Mouse (Mus musculus) adrenal gland, adult (tissue): ENCODE data around the gene Ets1.

Experiments used
- DNase-seq, 2 experiments: peaks; one replicate each; pipeline ENCODE4 v3.0.0; 2022 to 2023; ENCODE audit warnings: low spot score in 1 of 2; ENCODE audit not compliant: inconsistent age in 2 of 2

The Ets1 gene

GRCm38 (mm10) chr9:32661071-32661470 is 25.1 kb downstream of the Ets1 start:
- DNase-seq = no peak

- no peak for DNase-seq
Measured at GRCm38 (mm10) chr9:32661561-32661960, 25.5 kb downstream of the Ets1 start.

GRCm38 (mm10) chr9:32666611-32667517 is 30.8 kb downstream of the Ets1 start:
- DNase-seq = peak in 1 of 2 experiments; percentile 47

DNA sequence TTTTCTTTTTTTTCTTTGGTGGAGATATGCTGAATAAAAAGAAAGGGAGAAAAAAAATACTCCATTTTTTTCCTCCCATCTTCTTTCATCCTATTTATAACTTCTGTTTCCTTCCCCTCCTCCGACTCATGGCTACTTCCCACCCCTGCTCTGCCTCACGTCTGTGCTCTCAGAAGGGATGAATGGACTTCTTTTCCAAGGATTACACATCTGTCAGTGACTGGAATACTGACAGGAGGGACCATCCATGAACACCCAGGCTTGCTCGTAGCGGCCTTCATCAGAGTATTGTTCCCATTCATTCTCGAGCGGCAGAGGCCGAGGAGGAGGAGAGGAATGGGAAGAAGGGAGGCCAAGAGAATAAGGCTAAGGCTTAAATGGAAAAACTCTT is 31.5 kb downstream of the Ets1 start:
- no peak for DNase-seq

DNA sequence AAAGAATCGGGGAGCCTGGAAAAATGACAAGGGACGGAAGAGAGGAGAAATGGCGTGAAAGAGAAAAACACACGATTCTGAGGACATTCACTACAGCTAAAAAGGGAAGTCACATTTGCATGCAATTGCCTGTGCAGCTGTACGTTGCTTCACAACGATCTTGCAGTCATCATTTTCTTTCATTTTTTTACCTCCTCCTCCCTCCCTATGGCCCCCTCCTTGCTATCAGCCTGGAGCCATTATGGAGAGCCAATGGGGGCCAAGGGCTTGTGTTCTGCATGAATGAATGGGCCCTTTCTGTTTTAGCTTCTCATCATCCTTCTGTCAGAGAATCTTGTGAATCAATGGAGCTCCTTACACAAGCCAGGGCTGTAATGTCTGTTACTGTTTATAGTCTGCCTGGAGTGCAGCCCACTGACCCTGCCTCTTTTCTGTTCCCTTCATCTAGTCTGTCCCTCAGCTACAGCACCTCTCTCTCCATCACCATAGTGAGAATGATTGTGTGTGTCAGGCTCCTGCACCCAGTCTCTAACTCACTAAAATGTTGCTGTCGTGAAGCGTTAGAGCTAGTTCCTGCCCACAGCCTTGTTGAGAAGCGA is 32.2 kb downstream of the Ets1 start:
- no peak for DNase-seq

- DNase-seq = no peak
Measured at GRCm38 (mm10) chr9:32669397-32669796, 33.4 kb downstream of the Ets1 start.

- DNase-seq = peak; percentile 75 to 80
Measured at GRCm38 (mm10) chr9:32671970-32672859, 36.2 kb downstream of the Ets1 start.

DNA sequence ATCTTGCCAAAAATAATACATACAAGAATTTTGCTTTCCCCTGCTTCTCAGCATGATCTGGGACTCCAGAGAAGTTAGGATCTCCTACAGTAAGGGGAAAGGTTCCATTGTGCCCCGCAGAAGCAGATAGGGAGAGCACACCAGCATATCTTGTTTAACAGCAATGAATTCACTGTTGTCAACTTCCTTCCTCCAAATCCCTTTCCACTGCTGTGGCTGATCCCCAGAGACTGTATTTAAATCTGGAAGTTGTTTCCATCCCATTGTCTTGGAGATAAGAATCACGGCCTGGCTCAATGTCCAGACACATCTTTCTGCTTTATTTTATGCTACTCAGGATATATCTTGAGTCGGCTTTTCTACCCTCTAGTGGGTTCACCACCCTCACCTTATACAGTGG is 37.9 kb downstream of the Ets1 start:
- DNase-seq = peak in 1 of 2 experiments; percentile 37

DNA sequence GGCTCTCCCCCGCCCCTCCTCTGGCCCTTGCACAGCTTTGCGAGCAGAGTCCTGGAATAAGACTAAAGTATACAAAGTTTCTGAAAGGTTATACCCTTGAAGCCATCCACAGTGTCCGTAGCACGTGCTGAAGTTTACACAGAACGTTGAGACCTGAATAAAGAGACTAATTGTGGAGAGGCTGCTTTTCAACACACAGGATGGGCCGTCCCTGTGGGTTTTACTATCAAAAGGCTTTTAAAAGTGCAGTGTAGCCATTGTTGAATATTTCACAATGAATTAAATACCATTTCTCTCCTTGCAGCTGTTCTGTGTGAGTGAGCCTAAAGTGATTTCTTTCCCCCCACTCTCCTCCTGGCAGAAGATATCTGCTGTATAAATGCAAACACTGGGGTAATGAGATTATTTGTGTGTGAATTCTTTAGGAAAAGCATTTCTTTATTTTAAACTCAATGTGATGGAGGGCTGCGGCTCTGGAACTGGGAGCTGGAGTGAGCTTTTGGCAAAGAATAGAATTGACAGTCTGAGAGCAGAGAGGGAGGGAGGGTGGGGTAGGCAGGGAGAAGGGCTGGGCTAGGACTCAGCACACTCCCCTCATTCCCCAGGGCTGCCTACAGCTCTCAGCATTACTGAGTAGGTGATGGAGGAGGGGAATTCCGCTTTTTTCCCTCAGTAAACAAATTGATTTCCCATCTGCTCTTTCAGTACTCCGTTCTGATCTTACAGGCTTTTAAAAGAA is 39.8 kb downstream of the Ets1 start:
- DNase-seq = no peak

GRCm38 (mm10) chr9:32676480-32676879 is 40.5 kb downstream of the Ets1 start:
- DNase-seq = no peak

GRCm38 (mm10) chr9:32677646-32678045 is 41.6 kb downstream of the Ets1 start:
- no peak for DNase-seq

DNA sequence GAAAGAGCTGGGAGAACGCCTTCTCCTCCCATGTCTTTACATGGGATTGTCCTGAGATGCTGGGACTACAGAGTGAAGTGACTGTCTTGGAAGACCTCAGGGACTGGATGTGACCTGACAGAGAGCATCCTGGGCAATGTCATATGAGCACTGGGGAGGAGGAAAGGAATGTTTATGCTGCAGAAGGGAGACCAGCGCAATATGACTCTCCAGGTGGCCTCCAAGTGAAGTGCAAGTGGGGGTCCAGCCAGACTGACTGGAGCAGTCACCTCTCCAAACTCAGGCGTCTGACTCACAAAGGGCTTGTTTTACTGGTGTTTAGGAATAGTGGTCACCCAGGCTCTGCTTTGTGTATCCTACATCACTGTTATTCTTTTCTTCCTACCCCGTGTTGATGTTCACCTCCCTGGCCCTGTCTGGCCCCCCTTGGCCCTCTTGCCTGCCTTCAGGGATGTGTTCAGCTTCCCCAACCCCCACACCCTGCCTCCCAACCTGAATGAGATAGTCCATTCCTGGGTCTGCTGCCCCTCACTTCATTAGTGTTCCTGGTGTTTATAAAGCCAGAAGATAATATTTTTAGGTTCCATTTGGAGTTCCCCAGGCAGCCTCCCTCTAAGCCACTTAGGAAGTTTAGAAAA is 42.2 kb downstream of the Ets1 start:
- DNase-seq = no peak

DNA sequence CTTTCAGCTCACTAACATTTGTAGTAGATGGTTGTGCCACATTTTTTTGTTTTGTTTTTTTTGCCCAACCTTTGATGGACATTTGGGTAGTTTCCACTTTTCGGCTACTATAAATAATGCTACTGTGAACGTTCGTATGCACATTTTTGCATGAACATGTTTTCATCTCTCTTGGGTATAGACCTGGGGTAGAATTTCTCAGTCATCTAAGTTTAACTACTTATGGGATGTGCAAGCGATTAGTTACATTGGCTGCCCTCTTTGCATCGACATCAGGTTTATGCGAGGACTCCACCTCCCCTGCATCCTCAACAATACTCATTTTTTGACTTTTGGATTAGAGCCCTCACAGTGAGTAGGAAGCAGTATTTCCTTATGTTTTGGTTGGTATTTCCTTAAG is 43.5 kb downstream of the Ets1 start:
- DNase-seq = no peak

DNA sequence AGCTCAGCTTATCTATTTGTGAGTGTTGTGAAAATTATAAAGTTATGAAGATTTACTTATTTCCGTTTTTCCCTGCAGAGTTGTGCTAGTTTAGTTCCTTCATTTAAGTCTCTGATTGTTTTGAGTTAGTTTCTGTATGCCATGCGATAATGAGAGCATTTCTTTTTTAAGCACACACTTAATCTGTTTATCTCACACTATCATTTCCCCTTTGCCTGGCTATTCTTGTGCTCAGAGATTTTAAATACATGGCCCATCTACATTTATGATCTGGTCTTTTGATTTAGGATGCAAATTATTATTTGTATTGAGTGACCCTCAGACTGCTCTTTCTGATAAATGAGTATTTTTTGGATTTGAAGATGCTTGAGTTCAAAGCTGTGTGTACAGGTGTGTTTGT is 44.2 kb downstream of the Ets1 start:
- DNase-seq = no peak

DNA sequence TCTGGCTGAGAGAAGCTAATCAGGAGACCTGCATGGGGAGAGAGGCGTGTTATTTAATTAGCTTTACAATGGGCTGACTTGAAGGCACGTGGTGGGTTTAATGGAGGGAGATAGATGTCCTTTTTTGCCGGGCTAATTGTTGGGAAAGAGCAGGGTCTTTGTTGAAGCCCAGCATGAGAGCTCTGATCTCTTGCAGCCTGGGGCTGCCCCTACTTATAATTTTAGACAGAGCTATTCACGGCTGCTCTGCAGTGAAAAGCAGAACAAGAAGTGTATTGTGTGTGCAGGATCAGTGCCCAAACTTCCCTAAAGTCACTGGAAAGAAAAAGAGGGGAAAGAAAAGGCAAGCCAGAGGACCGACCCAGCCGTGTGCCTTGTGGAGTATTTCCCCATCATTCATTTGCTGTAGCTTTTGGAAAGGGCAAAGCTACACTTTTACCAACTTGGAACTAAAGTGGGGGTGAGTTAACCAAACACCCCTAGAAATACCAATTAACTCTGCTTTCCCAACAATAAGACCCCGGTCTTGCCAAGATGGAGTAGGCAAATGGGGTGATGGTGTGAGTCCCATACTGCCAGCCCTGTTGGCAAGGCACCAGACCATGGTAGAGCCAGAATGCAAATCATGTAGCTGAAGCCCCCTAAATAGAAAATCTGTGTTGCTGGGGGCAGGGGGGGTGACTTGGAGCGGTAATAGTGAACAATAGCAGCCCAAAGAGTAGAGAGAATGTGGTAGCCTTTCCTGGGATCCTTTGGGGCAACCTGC is 50.0 kb downstream of the Ets1 start:
- no peak for DNase-seq

GRCm38 (mm10) chr9:32688351-32688750 is 52.3 kb downstream of the Ets1 start:
- DNase-seq = no peak

- no peak for DNase-seq
Measured at GRCm38 (mm10) chr9:32691151-32691925, 55.3 kb downstream of the Ets1 start.

- DNase-seq = no peak
Measured at GRCm38 (mm10) chr9:32692944-32693343, 56.9 kb downstream of the Ets1 start.

DNA sequence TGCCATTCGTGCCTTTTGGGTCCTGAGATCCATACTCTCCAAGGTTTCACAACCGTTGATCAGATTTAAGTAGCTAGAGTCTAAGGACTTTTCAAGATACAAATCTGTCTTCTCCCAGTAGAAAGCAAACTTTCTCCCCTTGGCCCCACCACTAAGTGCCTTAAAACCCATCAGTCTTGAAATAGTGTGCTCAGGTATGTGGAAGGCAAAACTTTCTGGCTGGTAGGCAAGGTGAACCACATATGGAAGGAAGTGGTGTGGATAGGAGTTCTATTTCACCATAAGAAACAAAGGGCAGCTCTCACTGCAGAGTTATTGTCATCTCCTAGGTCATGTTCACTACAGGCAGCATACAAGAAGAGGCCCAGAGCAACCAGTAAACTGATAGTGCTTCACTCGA is 57.4 kb downstream of the Ets1 start:
- DNase-seq = no peak
